Mouse (Mus musculus): ENCODE measurements around the gene Abcg1.

- TF ChIP-seq CTCF (IDR thresholded peaks at IDR 0.05; ENCODE audit: low read depth) (no peak), EP300 (IDR thresholded peaks at IDR 0.05; ENCODE audit: low read depth) (no peak)
Measured at GRCm38 (mm10) chr17:31058745-31059085, 1.2 kb downstream of the Abcg1 start.
